Mouse (Mus musculus): ENCODE measurements around the gene Atp6v1g2.

Gene Atp6v1g2

GRCm38 (mm10) chr17:35233114-35233980, at the start of gene Atp6v1g2:
TSS of gene Atp6v1g2 (plus strand) at chr17:35233660.
- DNase-seq = no peak

GRCm38 (mm10) chr17:35185639-35186611, 47.5 kb upstream of the Atp6v1g2 start:
- peak; percentile 73 to 89 for DNase-seq

GRCm38 (mm10) chr17:35186681-35187080, 46.8 kb upstream of the Atp6v1g2 start:
- peak; percentile 61 to 63 for DNase-seq

GRCm38 (mm10) chr17:35187345-35187744, 46.1 kb upstream of the Atp6v1g2 start:
- no peak for DNase-seq

GRCm38 (mm10) chr17:35187959-35188610, 45.4 kb upstream of the Atp6v1g2 start, which contains the start of gene Lst1:
TSS of gene Lst1 (minus strand) at chr17:35188439.
- no peak for DNase-seq

- no peak for DNase-seq
These were observed 44.3 kb upstream of the Atp6v1g2 start for GRCm38 (mm10) chr17:35189186-35189585.

- peak; percentile 45 to 56 for DNase-seq
These were observed 43.4 kb upstream of the Atp6v1g2 start for GRCm38 (mm10) chr17:35190096-35190495.

- DNase-seq = no peak
These were observed 41.7 kb upstream of the Atp6v1g2 start for GRCm38 (mm10) chr17:35191723-35192122.

- no peak for DNase-seq
These were observed 40.5 kb upstream of the Atp6v1g2 start for GRCm38 (mm10) chr17:35192924-35193323.

GRCm38 (mm10) chr17:35193881-35194843, 39.3 kb upstream of the Atp6v1g2 start, which contains the start of gene Ltb:
TSS of gene Ltb (plus strand) at chr17:35194439.
- peak; percentile 77 to 86 for DNase-seq

GRCm38 (mm10) chr17:35194844-35195630, 38.4 kb upstream of the Atp6v1g2 start:
- peak; percentile 49 to 58 for DNase-seq

- peak; percentile 83 to 93 for DNase-seq
These were observed 37.7 kb upstream of the Atp6v1g2 start for GRCm38 (mm10) chr17:35195631-35196320.

GRCm38 (mm10) chr17:35196321-35196641, 37.2 kb upstream of the Atp6v1g2 start:
- no peak for DNase-seq

- DNase-seq = no peak
These were observed 36.3 kb upstream of the Atp6v1g2 start for GRCm38 (mm10) chr17:35197126-35197525.

- no peak for DNase-seq
These were observed 35.4 kb upstream of the Atp6v1g2 start for GRCm38 (mm10) chr17:35198029-35198428.

GRCm38 (mm10) chr17:35198946-35199345, 34.5 kb upstream of the Atp6v1g2 start:
- no peak for DNase-seq

- peak in 1 of 2 experiments; percentile 58 for DNase-seq
These were observed 33.1 kb upstream of the Atp6v1g2 start for GRCm38 (mm10) chr17:35200398-35200797.

GRCm38 (mm10) chr17:35201128-35201527, 32.3 kb upstream of the Atp6v1g2 start:
- DNase-seq = peak in 1 of 2 experiments; percentile 39

GRCm38 (mm10) chr17:35201787-35202186, 31.7 kb upstream of the Atp6v1g2 start, which contains the start of gene Tnf:
TSS of gene Tnf (minus strand) at chr17:35202007.
- DNase-seq = peak; percentile 62 to 76

- DNase-seq = no peak
These were observed 31.0 kb upstream of the Atp6v1g2 start for GRCm38 (mm10) chr17:35202442-35202841.

All from spleen, adult 18-20 months (tissue).